In the genomic region with DNA sequence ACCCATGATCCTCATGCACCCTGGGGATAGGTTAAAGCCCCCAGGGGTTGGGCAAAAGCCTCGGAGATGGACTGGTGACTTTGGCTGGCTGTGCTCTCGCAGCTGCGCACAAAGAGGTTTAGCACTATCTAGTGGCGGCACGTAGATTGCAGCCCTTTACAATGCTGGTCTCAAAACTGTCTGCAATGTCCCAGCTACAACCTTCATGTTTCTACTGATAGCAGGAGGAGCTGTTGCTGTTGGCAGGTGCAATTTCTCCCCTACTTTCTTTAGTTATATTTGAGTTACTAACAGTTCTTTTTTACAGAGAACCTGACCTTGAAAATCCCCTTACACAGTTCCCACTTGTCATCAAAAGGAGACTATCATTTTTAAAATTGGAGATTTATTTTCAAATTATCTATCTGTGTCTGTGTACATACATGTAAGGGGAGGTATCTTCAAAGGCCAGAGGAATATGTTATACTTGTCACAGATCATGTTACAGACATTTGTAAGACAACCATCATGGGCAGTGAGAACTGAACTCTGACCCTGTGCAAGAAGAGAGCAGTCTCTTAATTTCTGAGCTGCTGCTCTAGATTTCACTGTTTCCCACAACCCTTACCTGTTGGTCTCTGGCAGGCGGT, we compare ENCODE assay signal across 7 mouse cellular contexts.
DNase-seq lines count a peak whose midpoint lies in the region; ATAC-seq and TF ChIP-seq lines count a peak whose summit lies in the region.

No protein-coding gene starts in this region.

- ATAC-seq in forebrain, embryonic 13.5 days: peak; percentile 92
- peak; percentile 47; the same call in 1 of the 2 replicates for ATAC-seq in limb, embryonic 14.5 days (ENCODE audit: low FRiP score, low read depth)

- 10% methylated on average over 5 of the region's 6 CpGs for WGBS in forebrain, embryonic 13.5 days
- WGBS in limb, embryonic 14.5 days: 11% methylated on average over 5 of the region's 6 CpGs

- TF ChIP-seq POLR2A in limb, embryonic 14.5 days (IDR thresholded peaks at IDR 0.05; ENCODE audit: borderline replicate concordance, extremely low read depth, insufficient read depth, insufficient read length): no peak

- H3K4me3 ChIP-seq in forebrain, embryonic 13.5 days: no peak overlapping the region
- H3K4me3 ChIP-seq in limb, embryonic 14.5 days (replicated peaks; ENCODE audit: low read length): no peak overlapping the region

- no peak overlapping the region for H3K9ac ChIP-seq in forebrain, embryonic 13.5 days
- H3K9ac ChIP-seq in limb, embryonic 14.5 days (ENCODE audit: low read depth, low read length, severe bottlenecking): no peak overlapping the region

- H3K9me3 ChIP-seq in forebrain, embryonic 13.5 days (replicated peaks): no peaks in the 10 kb centered on the region
- H3K9me3 ChIP-seq in limb, embryonic 14.5 days (ENCODE audit: control insufficient read depth, low read length): no peaks in the 10 kb centered on the region

- DNase-seq in ovary, postnatal 36 days (ENCODE audit: low spot score): peak; percentile 13
- DNase-seq in ovary, postnatal 14 days (ENCODE audit: low spot score): no peak
- peak; percentile 14 for DNase-seq in kidney, adult 9 months
- peak; percentile 39 for DNase-seq in limb, embryonic 14.5 days (ENCODE audit: low spot score)
- peak; percentile 27 for DNase-seq in right cerebral cortex, postnatal 4 days
- no peak for DNase-seq in gastrocnemius, postnatal 14 days

- H3K4me2 ChIP-seq in forebrain, embryonic 13.5 days: no peak overlapping the region
- H3K4me2 ChIP-seq in limb, embryonic 14.5 days (replicated peaks; ENCODE audit: low read depth, low read length, severe bottlenecking): no peak overlapping the region

- H3K27ac ChIP-seq in forebrain, embryonic 13.5 days: no peak overlapping the region
- no peak overlapping the region for H3K27ac ChIP-seq in limb, embryonic 14.5 days (replicated peaks; ENCODE audit: low read depth, low read length)

- no peaks in the 10 kb centered on the region for H3K4me1 ChIP-seq in forebrain, embryonic 13.5 days
- no peaks in the 10 kb centered on the region for H3K4me1 ChIP-seq in limb, embryonic 14.5 days (ENCODE audit: control insufficient read depth, insufficient read depth, low read length)

- intact Hi-C loops in gastrocnemius, postnatal 14 days (cut with DNase I; ENCODE audit: low total_unique reads): no loop called here

- no peaks in the 10 kb centered on the region for H3K36me3 ChIP-seq in forebrain, embryonic 13.5 days (ENCODE audit: poor library complexity, severe bottlenecking)
- H3K36me3 ChIP-seq in limb, embryonic 14.5 days (ENCODE audit: control insufficient read depth, insufficient read depth, low read length): no peaks in the 10 kb centered on the region

- no peaks in the 10 kb centered on the region for H3K27me3 ChIP-seq in forebrain, embryonic 13.5 days
- no peaks in the 10 kb centered on the region for H3K27me3 ChIP-seq in limb, embryonic 14.5 days (ENCODE audit: control insufficient read depth, insufficient read depth, low read length)

Comparison
In these comparisons a context has a peak if more than half of its experiments do, and no peak if none do; other contexts are left out.
1. DNase-seq: peak in ovary, postnatal 36 days (single experiment), kidney, adult 9 months (single experiment), limb, embryonic 14.5 days (single experiment) and right cerebral cortex, postnatal 4 days (single experiment); none in ovary, postnatal 14 days (single experiment) and gastrocnemius, postnatal 14 days (single experiment).